Mouse (Mus musculus): Measurements from ENCODE around the gene Naa80.

Gene Naa80

GRCm38 (mm10) chr9:107624539-107624938, 45.9 kb downstream of the Naa80 start:
- DNase-seq, result peak; percentile 99

- DNase-seq, result peak; percentile 92
Measured at GRCm38 (mm10) chr9:107624951-107625350, 46.3 kb downstream of the Naa80 start.

- DNase-seq, result peak; percentile 92
Measured at GRCm38 (mm10) chr9:107625351-107626128, 46.9 kb downstream of the Naa80 start.

- peak; percentile 95 for DNase-seq
Measured at GRCm38 (mm10) chr9:107626158-107626843, 47.6 kb downstream of the Naa80 start.

- DNase-seq, result peak; percentile 98
Measured at GRCm38 (mm10) chr9:107626844-107627277, 48.2 kb downstream of the Naa80 start.

GRCm38 (mm10) chr9:107627387-107628255, 48.9 kb downstream of the Naa80 start:
- peak; percentile 96 for DNase-seq

GRCm38 (mm10) chr9:107628721-107629410, 50.2 kb downstream of the Naa80 start:
- DNase-seq, result peak; percentile 99

- no peak for DNase-seq
Measured at GRCm38 (mm10) chr9:107629411-107629730, 50.7 kb downstream of the Naa80 start.

- peak; percentile 94 for DNase-seq
Measured at GRCm38 (mm10) chr9:107629901-107630425, 51.3 kb downstream of the Naa80 start.

GRCm38 (mm10) chr9:107630576-107630975, 51.9 kb downstream of the Naa80 start:
- peak; percentile 96 for DNase-seq

- peak; percentile 92 for DNase-seq
Measured at GRCm38 (mm10) chr9:107631311-107631826, 52.7 kb downstream of the Naa80 start.

GRCm38 (mm10) chr9:107631861-107632260, 53.2 kb downstream of the Naa80 start:
- peak; percentile 95 for DNase-seq

- DNase-seq, result peak; percentile 98
Measured at GRCm38 (mm10) chr9:107632478-107632877, 53.8 kb downstream of the Naa80 start.

- peak; percentile 99 for DNase-seq
Measured at GRCm38 (mm10) chr9:107633091-107633660, 54.5 kb downstream of the Naa80 start.

Data from heart, adult 11 months (tissue).